Mouse (Mus musculus) megakaryocyte progenitor cell, adult 5-6 weeks (primary cell): Measurements from ENCODE around the gene Haus3. TPM values are rescaled to one million over a fixed set of nuclear protein-coding genes. Genes with fewer than 3 reads are reported as not detected.
A peak's percentile ranks its signal among the peaks of the same experiment; 100 is the strongest.

Source experiments
- ATAC-seq: replicated peaks from 2 replicates; pipeline ENCODE4 v1.8.0; 2016; ENCODE audit warnings: mild to moderate bottlenecking, moderate TSS enrichment, inconsistent platforms; ENCODE audit not compliant: poor library complexity
- total RNA-seq, 2 experiments: library from RNA; stranded (forward) in 1 of 2; stranded (reverse) in 1 of 2; fragments of 157-497, 149-512 nt in 1 of 2; fragments of 200-1000 nt in 1 of 2; gene quantifications; 2 replicates each; pipeline versions ENCODE4 v1.2.3 to v1.2.4; 2015 to 2017

Haus3 gene
- total RNA-seq, 2 experiments from 2014 or later: 90.0 to 108 TPM

- no peak for ATAC-seq
Observed at GRCm38 (mm10) chr5:34132731-34133130, 36.6 kb downstream of the Haus3 start.

- no peak for ATAC-seq
Observed at GRCm38 (mm10) chr5:34124131-34124530, 45.2 kb downstream of the Haus3 start.

GRCm38 (mm10) chr5:34119121-34119856 is 50.0 kb downstream of the Haus3 start:
- ATAC-seq: no peak

GRCm38 (mm10) chr5:34105681-34106080 is 63.6 kb downstream of the Haus3 start:
- ATAC-seq: peak; percentile 61

Other genes starting within 250 kb of the Haus3 start
- 31.1 and 33.7 TPM in 2 replicates for gene Nelfa, start 233.1 kb downstream of the Haus3 start, total RNA-seq (2015)
- gene Nelfa, start 233.1 kb downstream of the Haus3 start, total RNA-seq (2017): 34.5 and 37.7 TPM in 2 replicates
- 0.79 and 1.1 TPM in 2 replicates for gene Gm1673, start 186.1 kb downstream of the Haus3 start, total RNA-seq (2015)
- 1.1 and 3.7 TPM in 2 replicates for gene Gm1673, start 186.1 kb downstream of the Haus3 start, total RNA-seq (2017)
- 1.7 and 1.8 TPM in 2 replicates for gene Nat8l, start 173.5 kb downstream of the Haus3 start, total RNA-seq (2015)
- gene Nat8l, start 173.5 kb downstream of the Haus3 start, total RNA-seq (2017): 2.2 TPM in 2 replicates
- 1.7 and 2.1 TPM in 2 replicates for gene Poln, start 79 bp downstream of the Haus3 start, total RNA-seq (2015)
- gene Poln, start 79 bp downstream of the Haus3 start, total RNA-seq (2017): 1.2 and 2.5 TPM in 2 replicates
- gene Mxd4, start 18.2 kb upstream of the Haus3 start, total RNA-seq (2015): 14.7 and 17.4 TPM in 2 replicates
- 20.1 and 21.0 TPM in 2 replicates for gene Mxd4, start 18.2 kb upstream of the Haus3 start, total RNA-seq (2017)
- gene Zfyve28, start 118.9 kb upstream of the Haus3 start, total RNA-seq (2015): 0.25 and 0.46 TPM in 2 replicates
- gene Zfyve28, start 118.9 kb upstream of the Haus3 start, total RNA-seq (2017): 0.04 and 0.10 TPM in 2 replicates
- gene Cfap99, start 119.1 kb upstream of the Haus3 start, total RNA-seq (2015): not detected in 2 replicates
- gene Cfap99, start 119.1 kb upstream of the Haus3 start, total RNA-seq (2017): not detected in 2 replicates
- 143 and 145 TPM in 2 replicates for gene Rnf4, start 166.8 kb upstream of the Haus3 start, total RNA-seq (2015)
- gene Rnf4, start 166.8 kb upstream of the Haus3 start, total RNA-seq (2017): 107 and 120 TPM in 2 replicates
- 27.1 and 38.6 TPM in 2 replicates for gene Fam193a, start 200.4 kb upstream of the Haus3 start, total RNA-seq (2015)
- 30.8 and 48.2 TPM in 2 replicates for gene Fam193a, start 200.4 kb upstream of the Haus3 start, total RNA-seq (2017)